Mouse (Mus musculus) splenic B cell, adult 2 months (primary cell): ENCODE data around the gene Gm8126.
"Not testable (repeated sequence)": the region's sequence is repeated elsewhere in the genome, so short reads cannot be mapped to it uniquely, and the experiment has no call there.

Experiments used
- DNase-seq: peaks from one replicate; pipeline ENCODE4 v3.0.0-alpha.2; 2011; ENCODE audit warnings: low read depth, low spot score
- H3K27me3 ChIP-seq: 2 replicates; pipeline ENCODE4 v1.6.1; 2012; ENCODE audit warnings: mild to moderate bottlenecking, low read length, moderate library complexity, mixed read lengths; ENCODE audit not compliant: control insufficient read depth, poor library complexity, insufficient read depth, severe bottlenecking
- H3K36me3 ChIP-seq: 2 replicates; pipeline ENCODE4 v1.6.1; 2012; ENCODE audit warnings: mild to moderate bottlenecking, low read length, moderate library complexity, mixed read lengths; ENCODE audit not compliant: control insufficient read depth, poor library complexity, insufficient read depth, severe bottlenecking

The Gm8126 gene

GRCm38 (mm10) chr14:43293503-43293902, 35.1 kb downstream of the Gm8126 start, which contains the start of gene Gm8127:
Gene Gm8127 (minus strand): TSS chr14:43293832.
- H3K27me3 ChIP-seq, H3K36me3 ChIP-seq, DNase-seq: not testable (repeated sequence)
